Mouse (Mus musculus): ENCODE data around the gene Gp5.

DNA sequence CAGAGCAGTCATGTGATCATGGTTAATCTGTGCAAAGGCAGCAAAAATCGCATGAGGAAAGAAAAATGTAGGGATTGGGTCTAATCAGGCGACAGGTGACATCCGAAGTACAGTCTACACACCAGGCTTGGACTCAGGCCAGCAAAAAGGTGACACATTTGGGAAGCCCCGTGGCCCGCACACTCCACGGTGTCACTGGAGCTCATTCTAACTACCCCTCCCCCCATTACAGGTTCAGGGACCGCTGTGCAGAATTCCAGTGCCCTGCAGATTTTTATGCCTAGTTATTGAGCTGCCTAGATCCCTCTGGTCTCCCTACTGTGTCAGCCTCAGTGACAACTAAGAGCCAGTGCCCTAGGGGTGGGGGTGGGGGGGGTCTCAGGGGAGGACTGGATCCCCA, 13.1 kb downstream of the Gp5 start:
- no peak for TF ChIP-seq CTCF (IDR thresholded peaks at IDR 0.05; ENCODE audit: extremely low read depth, insufficient read length, insufficient replicate concordance, low read depth, low read length)
- no peak for TF ChIP-seq POLR2A (IDR thresholded peaks at IDR 0.05; ENCODE audit: low read depth, low read length)
